Mouse (Mus musculus): ENCODE data around the gene Mdga1.

Gene Mdga1

DNA sequence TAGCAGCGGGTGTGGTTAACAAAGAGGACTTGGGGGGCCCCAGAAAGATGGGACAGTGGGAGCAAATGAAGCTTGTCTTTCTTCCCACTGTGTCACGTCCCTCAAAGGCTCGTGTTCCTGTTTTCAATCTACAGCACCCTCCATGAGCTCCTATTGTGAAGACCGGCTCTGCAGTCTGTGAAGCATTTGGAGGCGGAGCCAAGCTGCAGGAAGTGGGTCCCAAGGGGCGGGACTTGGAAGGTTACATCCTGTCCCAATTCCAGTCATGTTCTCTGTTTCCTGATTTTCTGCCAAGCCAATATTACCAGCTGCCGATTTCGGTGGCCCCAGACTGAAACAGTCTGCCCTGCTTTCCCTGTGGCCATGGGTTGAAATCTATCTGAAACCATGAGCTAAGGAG is 11.7 kb upstream of the Mdga1 start:
- no peak for DNase-seq (ENCODE audit: low read depth)

DNA sequence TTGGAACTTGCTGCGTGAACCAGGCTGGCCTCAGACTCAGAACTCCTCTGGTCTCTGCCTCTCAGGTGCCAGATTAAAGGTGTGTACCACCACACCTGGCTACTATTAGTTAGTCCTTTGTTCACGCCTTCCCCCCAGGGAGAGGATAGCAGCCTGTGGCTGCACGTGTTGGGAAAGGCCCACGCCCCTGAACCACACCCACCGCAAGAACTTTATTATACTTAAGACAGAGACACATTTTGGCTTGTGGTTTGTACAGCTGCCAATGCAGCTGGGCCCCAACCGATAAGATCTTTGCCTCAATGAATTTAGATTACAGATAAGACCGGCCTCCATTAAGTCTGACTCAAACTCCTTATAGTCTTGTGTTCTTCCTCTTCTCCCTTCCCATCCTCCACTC is 10.0 kb upstream of the Mdga1 start:
- DNase-seq (ENCODE audit: low read depth), result no peak

DNA sequence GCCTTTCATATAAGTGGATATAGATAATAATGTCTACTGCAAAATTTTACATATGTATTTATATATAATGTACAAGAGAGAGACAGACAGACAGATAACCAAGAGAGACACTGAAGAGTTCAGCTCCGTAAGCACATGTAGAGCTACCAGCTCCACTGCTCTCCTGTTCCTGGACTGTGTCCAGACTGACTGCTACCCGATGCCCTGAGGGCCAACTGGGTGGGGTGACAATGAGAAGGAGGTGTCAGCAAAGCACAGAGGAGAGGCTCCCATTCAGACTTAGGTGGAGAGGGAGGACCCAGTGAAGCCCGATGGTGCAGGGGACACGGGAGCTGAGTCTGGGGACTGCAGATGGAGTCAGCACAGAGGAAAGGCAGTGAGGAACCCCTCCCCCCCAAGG is 9.1 kb upstream of the Mdga1 start:
- no peak for DNase-seq (ENCODE audit: low read depth)

DNA sequence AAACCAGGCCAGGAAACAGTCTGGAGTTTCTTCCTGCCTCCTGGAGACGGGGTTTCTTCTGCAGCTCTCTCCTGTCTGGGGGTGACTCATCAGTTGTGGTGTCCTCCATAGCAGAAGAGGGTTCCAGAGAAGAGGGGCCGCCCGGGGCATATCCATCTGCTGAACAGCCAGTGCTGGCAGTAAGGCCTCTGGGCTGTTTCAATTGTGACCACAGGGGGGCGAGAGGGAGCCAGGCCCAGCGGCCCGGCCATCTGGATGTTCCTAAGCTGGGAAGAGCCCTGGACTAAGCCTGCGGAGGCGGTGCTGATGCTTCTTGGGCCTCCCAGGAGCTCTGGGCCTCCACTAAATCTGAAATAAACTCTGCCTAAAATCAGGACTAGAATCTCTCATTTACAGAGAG is 5.8 kb upstream of the Mdga1 start:
- peak; percentile 58 for DNase-seq (ENCODE audit: low read depth)

DNA sequence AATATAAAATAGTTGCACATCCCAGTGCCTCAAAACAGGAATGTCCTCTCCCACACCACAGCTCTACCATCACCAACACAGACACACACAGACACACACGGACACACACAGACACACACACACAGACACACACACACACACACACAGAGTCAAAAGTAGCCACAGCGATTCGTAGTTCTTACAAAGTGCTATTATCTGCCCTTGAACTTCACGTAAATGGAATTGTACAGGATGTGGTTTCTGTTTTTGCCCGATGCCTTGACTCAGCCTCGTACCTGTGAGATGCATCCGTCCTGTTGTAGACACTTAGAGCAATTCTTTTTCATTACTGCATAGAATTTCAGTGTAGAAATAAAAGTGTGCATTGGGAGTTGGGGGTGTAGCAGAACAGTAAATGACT is 3.3 kb upstream of the Mdga1 start:
- no peak for DNase-seq (ENCODE audit: low read depth)

DNA sequence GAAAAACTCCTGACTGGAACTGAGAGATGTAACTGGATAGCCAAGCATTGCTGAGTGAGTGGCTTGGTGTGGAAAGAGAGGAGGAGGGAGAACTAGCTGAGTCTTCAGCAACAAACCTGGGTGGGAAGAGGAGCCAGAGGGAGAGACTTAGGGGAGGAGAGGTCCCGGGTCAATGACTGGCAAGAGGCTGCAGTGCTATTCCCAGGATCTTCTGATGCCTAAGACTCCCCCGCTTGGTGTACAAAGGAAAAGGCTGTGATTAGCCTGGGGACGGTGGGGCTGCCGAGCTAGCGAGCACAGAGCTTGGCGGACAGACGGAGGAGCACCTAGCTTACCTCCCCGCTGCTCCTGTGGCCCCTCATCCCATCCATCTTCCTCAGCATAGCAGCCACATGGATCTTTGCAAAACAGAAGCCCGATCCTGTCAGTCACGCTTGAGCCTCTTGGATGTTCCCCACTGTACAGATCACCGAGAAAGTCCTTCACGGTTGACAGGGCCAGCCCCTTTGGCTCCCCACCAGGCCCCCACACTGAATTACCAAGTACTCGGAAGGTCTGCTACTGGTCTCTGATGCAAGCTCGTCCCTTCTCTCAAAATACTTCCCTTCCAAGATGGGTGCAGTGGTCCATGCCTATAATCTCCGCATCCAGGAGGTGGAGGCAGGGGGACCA is 2.0 kb upstream of the Mdga1 start:
- DNase-seq (ENCODE audit: low read depth), result no peak

DNA sequence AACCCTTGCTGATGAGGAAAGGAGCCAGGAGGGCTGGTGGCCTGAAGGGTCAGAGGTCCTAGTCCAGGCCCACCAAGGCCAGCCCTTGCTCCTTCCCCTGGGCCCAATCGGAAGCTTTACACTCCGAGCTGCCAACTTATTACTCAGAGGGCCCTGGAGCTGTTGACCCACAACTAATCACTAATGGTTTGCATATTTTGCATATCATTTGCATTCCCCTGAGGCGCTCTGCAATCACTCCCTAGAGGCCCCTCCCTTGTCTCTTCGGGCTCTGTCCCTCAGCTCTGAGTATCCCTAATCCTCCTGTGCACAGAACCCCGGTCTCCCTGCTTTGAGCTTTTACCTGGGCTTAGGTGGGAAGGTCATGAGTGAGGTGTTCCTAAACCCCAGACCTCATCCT is 4.4 kb downstream of the Mdga1 start:
- DNase-seq (ENCODE audit: low read depth), result no peak

DNA sequence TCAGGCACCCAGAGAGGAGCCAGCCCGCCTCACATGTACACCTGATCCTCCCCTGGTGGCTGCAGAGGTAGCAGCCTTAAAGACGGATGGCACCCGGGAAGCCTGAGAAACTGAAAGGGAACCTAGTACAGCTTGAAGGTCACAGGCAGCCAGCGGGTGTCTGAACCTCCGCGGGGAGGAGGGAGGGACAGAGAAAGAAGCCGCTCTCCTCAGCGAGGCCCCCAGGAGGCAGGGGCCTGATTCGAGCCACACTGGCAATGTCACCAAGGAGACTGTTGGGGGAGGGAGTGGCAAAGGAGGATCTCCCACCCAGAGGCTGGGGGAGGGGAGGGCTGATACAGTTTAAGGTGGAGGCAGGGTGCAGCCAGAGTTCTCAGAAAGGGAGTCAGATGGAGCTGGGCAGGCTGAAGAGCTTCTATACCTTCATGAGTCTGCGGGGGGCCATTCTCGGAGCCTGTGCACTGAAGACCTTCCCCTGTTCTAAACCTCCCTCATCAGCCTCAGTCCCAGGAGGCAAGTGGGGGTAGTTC is 6.1 kb downstream of the Mdga1 start:
- DNase-seq (ENCODE audit: low read depth), result no peak

DNA sequence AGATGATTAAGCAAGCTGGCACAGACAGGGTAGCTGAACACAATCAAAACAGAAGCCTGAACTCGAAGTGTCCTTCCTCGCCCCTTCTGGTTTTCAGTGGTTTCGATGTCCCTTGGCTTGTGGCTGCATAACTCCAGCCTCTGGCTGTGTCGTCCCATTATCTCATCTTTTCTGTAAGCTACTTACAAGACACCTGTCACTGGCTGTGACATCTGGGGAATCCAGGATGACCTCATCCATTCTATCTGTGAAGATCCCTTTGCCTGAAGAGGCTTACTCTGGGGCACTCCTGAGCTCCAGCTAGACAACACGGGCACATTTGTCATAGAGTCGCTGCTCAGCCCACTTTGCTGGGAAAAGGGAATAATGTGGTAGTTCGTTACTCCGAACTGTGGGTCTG is 14.0 kb downstream of the Mdga1 start:
- DNase-seq (ENCODE audit: low read depth), result no peak

DNA sequence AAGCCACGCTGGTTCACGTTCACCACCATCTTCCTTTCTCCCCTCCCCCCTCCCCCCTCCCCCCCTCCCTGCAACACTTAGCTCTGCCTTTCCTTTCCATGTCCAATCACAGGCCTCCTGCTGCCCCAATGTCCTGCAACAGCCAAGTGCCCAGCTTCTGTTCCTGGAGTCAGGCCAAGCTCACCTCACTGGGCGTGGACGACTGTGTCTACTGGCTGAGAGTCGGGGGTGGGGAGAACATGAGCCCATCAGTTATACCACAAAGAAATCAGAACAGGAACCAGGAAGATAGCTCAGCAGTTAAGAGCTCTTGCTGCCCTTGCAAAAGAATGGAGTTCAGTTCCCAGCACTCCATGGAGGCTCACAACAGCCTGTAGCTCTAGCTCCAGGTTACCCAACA is 15.6 kb downstream of the Mdga1 start:
- DNase-seq (ENCODE audit: low read depth), result no peak

DNA sequence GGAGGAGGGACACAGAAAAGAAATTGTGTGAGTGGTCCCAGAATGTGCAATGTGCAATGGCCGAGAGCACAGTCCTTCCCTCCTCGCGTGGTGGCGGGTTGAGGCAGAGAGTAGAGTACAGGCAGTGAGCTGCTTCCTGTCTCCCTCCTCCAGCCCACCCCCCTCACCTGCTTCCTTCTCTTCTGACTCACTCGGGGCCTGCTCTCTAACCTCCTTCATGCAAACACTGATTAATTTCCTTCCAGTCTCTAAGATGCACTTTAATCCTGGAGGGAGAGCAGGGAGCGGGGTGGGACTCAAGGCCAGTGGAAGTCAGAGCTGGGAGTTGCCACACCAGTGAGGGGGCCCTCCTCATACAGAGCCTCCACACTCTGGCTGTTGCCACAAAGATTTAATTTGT is 18.8 kb downstream of the Mdga1 start:
- DNase-seq (ENCODE audit: low read depth), result no peak

DNA sequence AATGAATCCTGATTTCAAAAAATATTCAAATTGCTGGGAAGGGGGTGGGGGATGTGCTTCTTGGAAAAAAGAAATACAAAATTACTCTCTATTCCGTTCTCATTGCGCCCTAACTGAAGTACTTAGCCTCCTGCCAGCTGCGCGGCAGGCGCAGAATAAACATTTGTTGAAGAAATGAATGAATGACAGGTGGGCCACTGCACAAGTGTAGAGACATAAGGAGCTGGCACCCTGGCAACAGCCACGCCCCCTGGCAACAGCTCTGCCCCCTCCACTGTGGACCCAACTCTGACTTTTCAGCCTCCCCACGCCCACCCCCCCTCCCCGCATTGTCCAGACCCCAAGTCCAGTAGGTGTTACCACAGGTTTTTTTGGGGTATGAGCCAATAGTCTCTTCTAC is 19.3 kb downstream of the Mdga1 start:
- DNase-seq (ENCODE audit: low read depth), result no peak

DNA sequence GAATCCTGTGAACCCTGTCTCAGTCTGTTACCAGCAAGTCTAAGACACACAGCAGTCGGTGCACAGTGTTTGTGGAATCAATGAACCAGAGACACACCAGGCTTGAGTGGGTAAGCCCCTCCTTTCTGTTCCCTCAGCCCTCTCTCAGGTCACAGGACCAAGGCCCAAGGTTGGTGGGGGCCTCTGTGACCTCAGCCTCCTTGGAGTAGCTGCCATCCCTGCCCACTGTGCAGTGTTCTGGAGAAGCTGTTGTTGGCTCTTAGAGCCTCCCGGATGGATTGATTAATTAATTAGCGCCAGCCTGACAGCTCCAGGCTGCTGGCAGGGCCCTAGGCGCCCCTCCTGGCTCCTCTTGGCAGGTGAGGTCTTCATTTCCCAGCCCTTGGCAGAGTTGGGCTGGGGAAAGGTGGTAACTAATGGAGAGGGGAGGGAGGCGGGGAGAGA is 22.6 kb downstream of the Mdga1 start:
- no peak for DNase-seq (ENCODE audit: low read depth)

DNA sequence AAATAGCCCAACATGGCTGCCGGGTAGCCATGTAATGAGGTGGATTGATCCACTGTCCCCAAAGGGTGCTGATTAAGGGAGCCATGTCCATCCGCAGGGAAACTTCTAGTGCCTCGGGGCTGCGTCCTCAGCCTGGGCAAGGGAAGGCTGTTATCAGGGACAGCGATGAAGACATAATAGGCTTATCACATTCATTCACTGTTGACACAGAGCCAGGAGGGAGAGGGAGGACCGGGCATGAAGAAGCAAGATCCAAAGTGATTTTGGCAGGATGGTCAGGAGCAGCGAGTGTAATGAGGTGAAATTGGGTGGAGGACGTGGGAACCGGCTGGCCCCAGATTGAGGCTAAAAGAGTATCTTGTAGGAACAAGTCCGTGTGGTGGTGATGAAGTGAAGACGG is 25.5 kb downstream of the Mdga1 start:
- DNase-seq (ENCODE audit: low read depth), result no peak

DNA sequence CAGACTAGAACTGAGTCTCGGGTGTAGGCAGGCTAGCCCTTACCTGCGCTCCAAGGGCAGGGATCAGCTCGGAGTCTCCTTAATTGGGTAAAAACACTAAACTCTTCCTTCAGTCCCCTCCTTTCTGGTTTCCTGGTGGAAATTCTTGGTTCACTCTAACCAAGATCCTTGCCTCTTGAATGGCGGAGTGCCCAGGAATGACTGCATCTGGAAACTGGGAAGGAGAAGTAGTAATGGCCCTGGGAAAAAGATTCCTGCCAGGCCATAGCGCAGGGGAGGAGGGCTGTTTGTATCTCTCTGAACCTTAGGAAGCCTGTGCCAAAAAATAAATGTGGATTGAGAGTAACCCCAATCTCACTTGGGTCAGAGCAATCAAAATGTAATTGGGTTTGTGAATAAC is 30.9 kb downstream of the Mdga1 start:
- peak; percentile 6 for DNase-seq (ENCODE audit: low read depth)

DNA sequence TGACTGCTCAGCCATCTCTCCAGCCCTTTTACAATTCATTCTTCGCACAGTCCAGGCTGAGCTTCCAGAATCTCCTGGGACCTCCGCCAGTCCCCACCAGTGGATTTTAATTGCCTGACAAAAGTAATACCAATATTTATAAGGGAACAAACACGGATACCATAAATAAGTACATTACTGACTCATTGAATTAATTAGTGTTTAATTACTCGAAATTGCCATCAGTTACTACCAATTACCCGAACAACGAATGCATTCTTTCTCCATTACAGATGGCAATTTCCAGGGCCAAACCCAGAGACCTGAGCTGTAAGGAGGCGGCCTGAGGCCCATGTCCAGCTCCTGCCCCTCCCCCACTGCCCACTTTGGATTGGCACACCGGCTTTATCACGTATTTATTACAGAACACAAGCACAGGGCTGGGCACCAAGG is 32.5 kb downstream of the Mdga1 start:
- no peak for DNase-seq (ENCODE audit: low read depth)

DNA sequence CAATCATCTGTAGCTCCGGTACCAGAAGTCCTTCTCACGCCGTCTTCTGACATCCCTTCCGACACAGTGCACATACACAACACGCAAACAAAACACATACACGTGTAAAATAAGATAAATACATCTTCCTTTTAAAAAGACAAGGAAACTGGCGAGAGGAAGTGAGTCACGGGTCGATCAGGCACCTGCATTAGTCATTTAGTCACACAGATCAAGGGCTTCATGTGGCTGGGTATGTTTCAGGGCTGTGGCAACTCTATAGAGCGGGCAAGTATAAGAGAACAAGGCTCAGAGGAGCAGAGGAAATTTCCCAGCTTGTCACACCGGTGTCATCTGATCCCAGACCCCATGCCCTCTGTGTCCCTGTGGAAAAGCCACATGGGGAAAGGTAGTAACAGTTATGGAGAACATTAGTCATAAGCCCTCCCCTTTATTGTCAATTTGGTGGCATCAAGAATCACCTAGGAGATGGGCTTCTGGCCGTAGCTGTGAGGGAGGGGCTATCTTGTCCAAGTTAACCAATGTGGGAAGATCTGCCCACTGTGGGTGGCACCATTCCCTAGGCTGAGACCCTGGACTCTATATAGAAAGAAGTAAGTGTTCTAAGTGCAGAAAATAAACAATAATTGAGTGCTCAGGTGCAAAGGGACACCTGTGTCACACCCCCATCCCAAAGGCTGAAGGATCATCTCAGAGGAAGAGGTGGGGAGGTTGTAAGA is 35.6 kb downstream of the Mdga1 start:
- DNase-seq (ENCODE audit: low read depth), result no peak

DNA sequence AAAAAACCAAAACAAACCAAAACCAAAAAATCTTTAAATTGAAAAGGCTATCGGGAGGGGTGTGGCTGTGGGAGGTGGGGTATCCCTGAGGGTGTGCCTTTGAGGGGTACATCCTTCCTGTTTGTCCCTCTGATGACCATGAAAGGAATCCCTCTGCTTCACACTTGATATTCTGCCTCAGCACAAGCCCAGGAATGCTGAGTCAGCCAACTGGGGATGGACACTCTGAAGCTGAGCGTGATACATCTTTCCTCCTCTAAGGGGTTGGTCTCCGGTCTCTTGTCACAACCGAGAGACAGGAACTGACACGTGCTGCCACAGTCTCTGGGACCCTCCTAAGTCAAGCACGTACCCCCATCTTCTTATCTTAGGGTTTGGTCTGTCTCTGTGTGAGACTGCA is 37.1 kb downstream of the Mdga1 start:
- DNase-seq (ENCODE audit: low read depth), result no peak

DNA sequence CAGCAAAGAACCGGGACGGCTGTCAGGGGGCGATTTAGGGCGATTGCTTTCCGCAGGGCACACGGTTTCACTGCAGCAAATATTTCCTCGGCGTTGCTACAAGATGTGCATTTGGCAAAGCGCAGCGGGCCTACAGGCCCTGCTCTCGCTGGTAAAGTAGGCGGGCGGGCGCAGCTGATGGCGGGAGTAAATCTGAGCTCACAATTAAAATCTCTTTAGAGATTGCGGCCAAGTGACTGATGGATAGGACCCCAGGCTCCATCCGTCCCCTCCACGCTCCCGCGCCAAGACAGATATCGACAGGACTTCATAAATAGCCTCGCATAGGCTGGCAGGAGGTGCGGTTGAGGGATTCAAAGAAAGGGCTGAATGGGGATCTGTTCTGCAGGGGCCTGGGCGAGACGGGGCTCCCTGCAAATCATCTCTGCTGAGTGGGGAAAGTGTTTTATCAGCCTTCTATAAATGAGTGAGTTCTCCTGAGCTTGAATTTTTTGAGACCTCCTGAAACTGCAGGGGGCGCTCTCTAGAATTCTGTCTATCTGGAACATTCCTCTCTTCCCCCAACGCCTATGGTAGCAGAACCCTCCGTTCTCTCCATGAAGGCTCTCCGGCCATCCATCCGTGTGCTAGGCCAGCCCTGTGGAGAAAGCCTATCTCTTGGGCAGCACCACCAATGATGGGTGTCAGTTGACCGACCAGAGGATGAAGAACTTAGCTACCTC is 38.5 kb downstream of the Mdga1 start:
- DNase-seq (ENCODE audit: low read depth), result no peak

DNA sequence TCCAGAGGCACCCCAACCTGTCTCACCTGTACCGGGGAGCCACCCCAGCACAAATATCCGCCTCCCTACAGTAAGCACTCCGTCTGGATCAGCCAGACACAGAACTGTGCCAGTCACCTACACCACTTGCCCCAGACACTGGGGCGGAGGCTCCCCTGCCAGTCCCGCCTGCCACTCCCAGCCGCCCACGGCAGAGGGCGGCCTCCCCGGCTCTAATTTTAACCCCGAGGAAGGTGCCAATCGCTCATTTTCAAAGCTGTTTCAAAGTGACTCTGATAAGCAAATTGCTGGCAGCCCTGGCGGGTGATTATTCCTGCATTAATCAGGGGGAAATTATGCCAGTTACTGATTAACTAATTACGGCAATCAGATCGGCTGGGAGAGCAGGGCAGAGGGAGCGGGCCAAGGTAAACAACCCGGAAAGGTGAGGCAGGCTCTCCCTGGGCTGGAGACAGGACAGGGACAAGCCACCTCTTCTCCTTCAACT is 41.1 kb downstream of the Mdga1 start:
- no peak for DNase-seq (ENCODE audit: low read depth)

DNA sequence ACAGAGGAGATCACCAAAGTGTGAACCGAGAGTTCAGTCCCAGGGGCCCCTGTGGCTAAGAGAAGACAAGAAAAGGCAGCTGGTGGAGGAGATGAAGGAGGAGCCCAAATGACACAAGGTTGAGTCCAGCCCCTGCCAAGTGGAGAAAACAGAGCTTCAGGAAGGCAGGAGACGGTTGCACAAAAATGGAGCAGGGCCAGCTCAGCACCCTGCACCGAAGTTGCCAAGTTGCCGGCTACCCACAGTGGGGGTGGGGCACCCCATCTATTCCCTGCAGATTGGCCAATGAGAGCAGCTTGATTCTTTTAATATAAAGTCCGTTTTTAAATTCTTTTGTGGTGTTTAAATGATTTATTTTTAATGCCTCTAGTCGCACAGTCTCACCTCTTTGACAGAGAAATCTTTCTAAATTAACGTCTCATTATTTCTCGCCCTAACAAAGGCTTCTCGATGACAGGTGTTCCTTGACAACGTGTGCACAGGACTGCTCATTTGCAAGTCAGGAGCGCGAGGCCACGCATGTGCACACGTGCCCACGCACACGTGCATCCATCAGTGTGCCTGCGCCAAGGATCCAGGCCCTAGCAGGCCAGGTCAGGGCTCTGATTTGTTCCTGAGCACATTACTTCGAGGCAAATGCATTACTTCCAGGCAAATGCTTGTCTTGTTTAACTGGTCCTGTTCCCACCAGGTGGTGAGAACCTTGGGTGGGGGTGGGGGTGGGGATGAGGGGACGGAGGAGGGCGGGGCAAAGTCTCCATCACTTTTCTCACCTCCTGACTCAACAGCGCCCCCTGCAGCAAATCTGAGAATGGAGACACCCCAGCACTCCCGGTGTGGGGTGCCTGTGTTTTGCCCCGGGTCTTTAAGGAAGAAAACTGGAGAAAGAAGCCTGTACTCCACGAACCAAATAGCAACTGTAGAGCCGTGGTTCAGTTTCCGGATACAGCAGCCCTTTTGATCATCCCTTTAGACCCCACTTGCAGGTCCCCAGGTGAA is 44.0 kb downstream of the Mdga1 start:
- no peak for DNase-seq (ENCODE audit: low read depth)

DNA sequence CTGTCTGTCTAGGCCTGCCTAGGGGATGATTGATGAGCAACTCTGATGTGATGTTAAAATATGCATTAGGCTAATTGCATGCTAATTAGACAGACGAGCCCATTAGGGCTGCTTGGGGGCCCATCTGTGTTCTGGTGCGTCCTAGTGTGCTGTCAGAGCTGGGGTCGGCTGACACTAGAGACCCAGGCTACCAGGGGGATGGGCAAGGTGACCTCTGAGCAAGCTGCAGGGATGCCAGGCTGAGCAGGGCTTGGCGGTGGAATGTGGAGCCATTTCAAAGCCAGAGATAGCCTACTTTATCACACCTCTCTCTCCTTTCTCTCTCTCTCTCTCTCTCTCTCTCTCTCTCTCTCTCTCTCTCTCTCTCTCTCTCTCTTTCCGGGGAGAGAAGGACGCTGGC is 49.8 kb downstream of the Mdga1 start:
- no peak for DNase-seq (ENCODE audit: low read depth)

All from fibroblast of lung, adult 2 months (primary cell).